Mouse (Mus musculus) regulatory T cell (primary cell): ENCODE data around the gene Gm20388.

Source experiments
- in situ Hi-C: fragments of 300-600 bp; cut with MboI, MseI; formaldehyde crosslinking; loops from one replicate; pipeline ENCODE4 v1.15.1; 2025; ENCODE audit warnings: high pct_unique_total_duplicates

Gene Gm20388

GRCm38 (mm10) chr8:123340071-123340470 is 3429.4 kb downstream of the Gm20388 start:
- in situ Hi-C loops, result no loop called here

GRCm38 (mm10) chr8:123341040-123342015 is 3430.7 kb downstream of the Gm20388 start:
- in situ Hi-C loops, result no loop called here

DNA sequence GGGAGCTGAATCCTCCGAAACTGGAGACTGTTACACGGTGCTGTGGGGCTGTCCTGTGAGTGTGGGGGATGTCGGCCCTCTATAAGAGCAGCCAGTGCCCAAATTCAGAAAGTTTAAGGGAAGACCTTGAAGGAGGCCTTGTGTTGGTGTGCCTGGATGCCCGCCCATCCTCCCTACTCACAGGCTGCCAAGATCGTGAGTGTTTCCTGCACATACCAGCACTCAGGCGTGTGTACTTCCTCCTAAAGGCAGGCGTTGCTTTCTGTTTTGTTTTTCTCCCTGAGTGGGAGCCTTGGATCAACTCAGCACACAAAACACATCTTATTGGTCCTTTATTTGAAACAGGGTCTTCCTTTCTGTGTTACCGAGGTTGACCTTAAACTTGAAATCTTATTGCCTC is 3431.6 kb downstream of the Gm20388 start:
- in situ Hi-C loops, result no loop called here

GRCm38 (mm10) chr8:123342911-123343310 is 3432.3 kb downstream of the Gm20388 start:
- in situ Hi-C loops, result no loop called here

DNA sequence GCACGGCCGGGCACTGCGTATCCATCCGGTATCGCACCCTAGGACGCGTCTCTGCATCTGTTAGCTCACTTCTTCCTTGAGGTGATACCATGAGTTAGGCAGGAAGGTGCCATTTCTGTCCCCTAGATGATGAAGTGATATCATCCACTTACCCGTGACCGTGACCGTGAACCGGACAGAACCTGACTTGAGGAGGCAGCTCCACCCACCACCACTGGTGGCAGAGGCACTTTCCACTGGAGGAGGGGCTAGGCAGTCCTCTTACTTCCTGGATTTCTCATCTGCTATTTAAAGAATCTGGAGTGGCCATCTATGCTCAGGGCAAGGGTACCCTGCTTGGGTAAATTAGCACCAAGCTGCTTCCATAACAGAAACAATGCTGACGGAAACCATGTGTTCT is 3432.8 kb downstream of the Gm20388 start:
- in situ Hi-C loops, result no loop called here

- in situ Hi-C loops, result no loop called here
Observed at GRCm38 (mm10) chr8:123345135-123345534, 3434.5 kb downstream of the Gm20388 start.

DNA sequence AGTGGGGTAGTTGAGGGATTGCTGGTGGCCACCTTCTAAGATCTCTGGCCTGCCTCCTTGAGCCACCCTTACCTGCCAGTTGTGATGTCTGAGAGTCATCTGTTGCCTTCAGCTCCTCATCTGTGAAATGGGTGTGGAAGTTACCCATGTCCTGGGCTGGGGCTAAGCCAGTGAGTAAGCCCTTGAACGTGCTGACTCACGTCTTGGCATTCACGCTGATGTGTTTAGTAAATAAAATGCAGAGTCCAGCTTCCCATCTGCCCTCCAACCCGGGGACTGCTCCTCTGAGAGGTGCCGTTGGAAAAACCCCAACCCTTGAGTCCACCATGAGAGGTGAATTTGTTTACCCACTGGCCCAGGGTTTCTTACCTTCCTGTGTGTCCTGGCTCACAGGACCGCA is 3435.2 kb downstream of the Gm20388 start:
- in situ Hi-C loops, result no loop called here

GRCm38 (mm10) chr8:123347293-123347692 is 3436.7 kb downstream of the Gm20388 start:
- in situ Hi-C loops, result no loop called here

DNA sequence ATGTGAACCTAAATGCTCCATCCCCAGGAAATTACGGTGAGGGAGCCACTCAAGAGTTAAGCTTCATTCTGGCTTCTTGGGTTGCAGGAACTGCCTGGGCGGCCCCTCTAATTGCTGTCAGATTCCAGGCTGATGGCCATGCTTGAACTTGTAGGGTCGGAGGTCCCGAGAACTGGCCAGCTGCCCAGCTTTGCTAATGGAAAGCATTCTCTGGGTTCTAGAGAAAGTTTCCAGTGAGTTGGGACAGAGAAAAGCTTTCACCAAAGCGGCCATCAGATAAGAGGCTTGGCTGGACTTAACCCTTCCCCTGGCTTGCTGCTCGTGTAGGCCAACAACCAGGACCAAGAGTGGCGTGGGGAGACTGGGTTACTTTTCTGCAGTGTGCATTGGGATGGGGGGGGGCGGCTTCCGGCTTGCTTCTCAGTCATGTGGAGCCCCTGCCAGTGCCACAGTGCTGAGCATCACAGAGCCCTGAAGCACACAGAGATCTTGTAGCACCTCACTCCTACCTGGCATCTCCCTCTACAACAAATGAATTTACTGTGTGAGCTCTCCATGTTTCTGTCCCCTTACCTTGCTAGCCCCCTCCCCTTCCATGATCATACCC is 3437.7 kb downstream of the Gm20388 start:
- in situ Hi-C loops, result no loop called here

- in situ Hi-C loops, result no loop called here
Observed at GRCm38 (mm10) chr8:123349073-123349472, 3438.4 kb downstream of the Gm20388 start.

DNA sequence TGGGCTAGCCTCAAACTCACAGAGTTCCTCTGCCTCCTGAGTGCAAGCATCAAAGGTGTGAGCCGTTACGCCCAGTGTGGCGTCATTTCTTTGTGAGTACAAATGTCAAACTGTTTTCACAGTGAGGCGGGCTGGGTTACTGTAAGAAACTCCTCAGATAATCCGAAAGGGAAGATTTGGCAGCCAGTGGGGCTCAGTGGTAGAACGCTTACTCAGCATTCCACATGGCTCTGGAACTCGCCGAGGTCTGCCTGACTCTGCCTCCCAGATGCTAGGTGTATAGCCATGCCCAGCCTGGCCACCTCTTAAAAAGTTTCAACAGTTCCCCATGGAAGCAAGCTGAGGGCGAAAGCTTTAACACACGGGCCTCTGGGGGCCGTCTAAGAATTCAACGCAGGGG is 3441.5 kb downstream of the Gm20388 start:
- in situ Hi-C loops, result no loop called here

DNA sequence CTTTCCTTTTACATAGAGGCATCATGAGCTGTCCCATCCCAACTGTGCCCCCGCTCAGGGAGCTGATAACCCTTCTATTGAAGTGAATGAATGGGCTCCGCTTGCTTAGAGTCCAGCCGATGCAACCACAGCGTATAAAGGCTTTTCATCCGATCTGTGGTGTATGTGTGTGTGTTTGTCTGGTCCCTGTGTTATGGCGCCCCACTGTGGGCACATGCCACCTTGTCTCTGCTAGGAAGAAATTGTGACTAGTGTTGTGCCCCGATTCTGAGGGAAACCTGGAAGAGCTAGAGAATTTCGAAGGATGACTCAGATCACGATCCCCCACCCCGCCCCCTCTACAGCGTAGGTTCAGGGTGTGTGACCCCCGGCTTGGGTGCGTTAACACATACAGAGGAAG is 3442.1 kb downstream of the Gm20388 start:
- in situ Hi-C loops, result no loop called here

- in situ Hi-C loops, result no loop called here
Observed at GRCm38 (mm10) chr8:123353216-123353615, 3442.6 kb downstream of the Gm20388 start.

GRCm38 (mm10) chr8:123361082-123361739 is 3450.6 kb downstream of the Gm20388 start:
- in situ Hi-C loops, result no loop called here

GRCm38 (mm10) chr8:123373403-123374238 is 3463.0 kb downstream of the Gm20388 start, which contains the start of gene Tcf25:
Gene Tcf25 (plus strand): TSS chr8:123373753.
- in situ Hi-C loops, result no loop called here

DNA sequence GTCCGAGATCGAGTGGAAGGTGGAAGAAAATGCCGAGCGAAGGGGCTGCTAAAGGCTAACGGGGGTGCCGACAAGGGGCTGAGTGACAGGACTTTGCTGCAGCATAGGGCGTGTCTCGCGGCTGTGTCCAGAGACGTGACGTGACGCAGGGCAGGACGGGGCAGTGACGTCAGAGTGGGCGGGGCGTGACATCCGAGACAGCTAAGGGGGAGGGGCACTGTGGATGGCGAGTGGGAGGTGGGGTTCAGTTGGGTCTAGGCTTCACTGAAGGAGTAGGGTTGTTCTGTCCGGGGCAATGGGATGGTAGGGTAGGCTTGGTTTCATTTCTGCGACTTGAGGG is 3463.6 kb downstream of the Gm20388 start:
- in situ Hi-C loops, result no loop called here

DNA sequence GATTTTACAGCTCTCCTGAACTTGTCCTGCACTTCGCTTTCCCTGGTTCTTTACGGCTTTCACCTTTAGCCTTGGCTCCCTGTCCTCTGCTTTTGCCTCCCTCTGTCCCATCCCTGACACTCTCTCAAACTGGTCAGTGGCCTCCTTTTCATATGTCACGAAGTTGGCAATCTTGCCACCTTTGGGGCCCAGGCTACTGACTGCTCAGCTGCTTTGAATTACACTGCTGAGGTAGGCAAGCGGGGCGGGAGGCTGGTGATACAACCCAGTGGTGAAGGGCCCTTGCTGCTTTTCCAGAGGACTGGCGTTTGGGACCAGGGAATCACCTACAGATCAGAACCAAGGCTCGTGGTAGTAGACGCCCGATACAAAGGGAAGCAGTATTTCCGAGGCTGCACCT is 3465.1 kb downstream of the Gm20388 start:
- in situ Hi-C loops, result no loop called here

DNA sequence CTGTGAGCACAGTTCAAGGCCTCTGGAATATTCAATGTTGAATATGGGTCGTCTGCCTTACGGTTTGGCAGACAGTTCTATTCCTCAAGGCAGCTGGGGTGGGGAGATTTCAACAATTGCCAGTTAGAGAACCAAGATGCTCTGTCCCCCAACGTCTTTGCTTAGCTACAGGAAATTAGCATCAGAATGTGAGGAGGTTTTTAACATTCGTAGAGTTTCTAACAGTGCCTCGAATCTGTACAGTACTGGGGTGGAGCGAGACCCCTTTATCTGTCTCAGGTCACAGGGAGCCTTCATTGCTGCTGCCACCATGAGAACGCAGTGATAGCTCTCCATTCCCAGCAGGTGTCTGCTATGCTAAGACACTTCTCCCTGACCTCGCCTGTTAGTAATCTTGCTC is 3465.5 kb downstream of the Gm20388 start:
- in situ Hi-C loops, result no loop called here

DNA sequence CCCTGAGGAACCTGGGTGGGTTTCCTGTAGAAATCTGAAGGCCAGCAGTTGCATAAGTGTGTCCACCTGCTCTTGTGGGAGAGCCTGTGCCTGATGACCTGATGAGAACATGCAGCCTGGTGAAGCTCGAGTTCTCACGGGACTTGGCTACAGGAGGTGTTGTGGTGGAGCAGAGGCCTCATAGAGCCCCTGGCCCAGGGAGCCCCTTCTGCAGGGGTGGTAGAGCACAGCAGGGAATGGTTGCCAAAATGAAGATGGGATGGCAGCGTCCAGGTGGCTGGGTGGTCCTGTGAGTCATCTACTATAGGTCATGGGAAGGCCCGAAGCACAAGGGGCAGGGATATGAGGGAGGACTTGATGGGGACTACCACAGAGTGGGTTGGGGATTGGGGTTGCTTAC is 3471.1 kb downstream of the Gm20388 start:
- in situ Hi-C loops, result no loop called here

DNA sequence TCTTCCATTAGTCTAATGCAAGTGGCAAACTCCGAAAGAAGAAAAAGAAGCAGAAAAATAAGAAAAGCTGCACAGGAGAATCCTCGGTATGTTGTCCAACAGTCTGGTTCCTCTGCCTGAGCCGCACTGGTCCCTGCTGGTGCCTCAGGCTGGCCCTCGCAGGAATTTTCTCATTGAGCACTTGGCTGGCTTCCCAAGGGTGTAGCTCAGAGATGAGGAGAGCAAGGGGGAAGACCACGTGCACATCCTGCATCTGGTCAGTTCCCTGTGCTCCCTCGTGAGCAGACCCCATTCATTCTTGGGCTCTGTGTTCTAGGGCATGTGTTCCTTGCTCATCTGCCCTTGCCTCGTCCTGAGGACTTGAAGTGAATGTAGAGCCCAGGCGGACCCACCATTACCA is 3471.9 kb downstream of the Gm20388 start:
- in situ Hi-C loops, result no loop called here

DNA sequence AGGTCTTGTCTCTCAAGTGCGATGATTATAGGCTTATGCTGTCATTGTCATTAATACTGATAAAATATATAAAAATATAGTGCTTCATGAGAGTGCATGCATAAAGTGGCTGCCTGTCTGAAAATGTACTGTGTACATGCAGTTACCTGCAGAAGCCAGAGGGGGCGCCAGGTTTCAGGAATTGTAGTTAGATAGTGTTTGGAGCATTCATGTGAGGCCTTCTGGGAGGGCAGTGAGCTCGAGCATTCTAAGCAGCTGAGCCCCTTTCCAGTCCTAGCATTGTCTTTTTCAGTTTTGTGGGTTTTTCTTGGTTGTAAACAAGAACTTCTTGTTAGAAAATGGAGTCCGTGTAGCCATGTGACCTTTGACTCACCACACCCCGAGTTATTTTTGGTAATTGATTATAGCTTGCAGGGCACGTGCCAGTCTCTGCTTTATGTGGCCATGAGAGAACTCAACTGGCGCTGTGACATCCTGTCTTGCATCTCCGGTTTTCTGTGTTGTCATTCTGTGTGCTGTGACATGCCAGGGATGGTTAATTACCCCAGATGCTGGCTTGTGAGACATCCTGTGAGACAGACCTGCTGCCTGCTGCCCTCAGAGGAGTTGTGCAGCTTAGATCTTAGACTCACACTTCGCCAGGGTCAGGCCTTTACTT is 3474.4 kb downstream of the Gm20388 start:
- in situ Hi-C loops, result loop anchor here (5.0 kb wide), 1 partner anchor 837 kb away; no protein-coding TSS in a partner anchor
